Mouse (Mus musculus): ENCODE results near the gene Cavin3. TPM values are rescaled to one million over a fixed set of nuclear protein-coding genes. Genes with fewer than 3 reads are reported as not detected.

Cavin3 gene
- polyA plus RNA-seq, 1 experiment from 2014 or later = 19.7 TPM

GRCm38 (mm10) chr7:105507257-105507656 is 25.2 kb upstream of the Cavin3 start:
- H3K4me1 ChIP-seq = no peaks in the 10 kb centered on the region
- H3K27ac ChIP-seq = no peak overlapping the region
- WGBS = 79% methylated on average over 4 of the region's 4 CpGs
- no peak for ATAC-seq
- H3K9ac ChIP-seq = no peak overlapping the region
- no peaks in the 10 kb centered on the region for H3K27me3 ChIP-seq
- H3K4me3 ChIP-seq = no peak overlapping the region
- no peaks in the 10 kb centered on the region for H3K9me3 ChIP-seq (replicated peaks)
- H3K4me2 ChIP-seq = no peak overlapping the region
- H3K36me3 ChIP-seq (ENCODE audit: poor library complexity, severe bottlenecking) = no peaks in the 10 kb centered on the region

- H3K9ac ChIP-seq = no peak overlapping the region
- H3K9me3 ChIP-seq (replicated peaks) = no peaks in the 10 kb centered on the region
- H3K27ac ChIP-seq = no peak overlapping the region
- H3K4me1 ChIP-seq = no peaks in the 10 kb centered on the region
- H3K36me3 ChIP-seq (ENCODE audit: poor library complexity, severe bottlenecking) = no peaks in the 10 kb centered on the region
- no peaks in the 10 kb centered on the region for H3K27me3 ChIP-seq
- ATAC-seq = no peak
- H3K4me2 ChIP-seq = no peak overlapping the region
- H3K4me3 ChIP-seq = no peak overlapping the region
- WGBS = 94% methylated on average over 4 of the region's 4 CpGs
These were observed 19.9 kb upstream of the Cavin3 start for GRCm38 (mm10) chr7:105501984-105502383.

GRCm38 (mm10) chr7:105499676-105500075 is 17.6 kb upstream of the Cavin3 start:
- Histone ChIP-seq H3K4me1 (no peaks in the 10 kb centered on the region), H3K27ac (no peak overlapping the region), H3K9ac (no peak overlapping the region), H3K4me2 (no peak overlapping the region), H3K9me3 (replicated peaks) (no peaks in the 10 kb centered on the region), H3K36me3 (ENCODE audit: poor library complexity, severe bottlenecking) (no peaks in the 10 kb centered on the region), H3K4me3 (no peak overlapping the region), H3K27me3 (no peaks in the 10 kb centered on the region)
- WGBS = 94% methylated on average over 1 of the region's 1 CpGs
- no peak for ATAC-seq

- Histone ChIP-seq H3K9me3 (replicated peaks) (no peaks in the 10 kb centered on the region), H3K9ac (no peak overlapping the region), H3K27ac (no peak overlapping the region), H3K4me1 (no peaks in the 10 kb centered on the region), H3K4me2 (no peak overlapping the region), H3K36me3 (ENCODE audit: poor library complexity, severe bottlenecking) (no peaks in the 10 kb centered on the region), H3K4me3 (no peak overlapping the region), H3K27me3 (no peaks in the 10 kb centered on the region)
- 73% methylated on average over 10 of the region's 10 CpGs for WGBS
- no peak for ATAC-seq
These were observed 16.9 kb upstream of the Cavin3 start for GRCm38 (mm10) chr7:105498854-105499492.

GRCm38 (mm10) chr7:105497881-105498280 is 15.8 kb upstream of the Cavin3 start:
- ATAC-seq = no peak
- no peaks in the 10 kb centered on the region for H3K36me3 ChIP-seq (ENCODE audit: poor library complexity, severe bottlenecking)

GRCm38 (mm10) chr7:105487104-105487876 is 5.2 kb upstream of the Cavin3 start:
- Histone ChIP-seq H3K9ac (no peak overlapping the region), H3K4me1 (0 out of 2 replicates have a peak, but pooled peaks cover 3% of the 10 kb centered on the region), H3K36me3 (ENCODE audit: poor library complexity, severe bottlenecking) (no peaks in the 10 kb centered on the region), H3K4me2 (no peak overlapping the region), H3K4me3 (no peak overlapping the region), H3K27me3 (no peaks in the 10 kb centered on the region), H3K9me3 (replicated peaks) (no peaks in the 10 kb centered on the region), H3K27ac (no peak overlapping the region)
- ATAC-seq = no peak
- 85% methylated on average over 6 of the region's 6 CpGs for WGBS

More at GRCm38 (mm10) chr7:105497881-105498280, 15.8 kb upstream of the Cavin3 start:
- no peak overlapping the region for H3K4me3 ChIP-seq
- no peaks in the 10 kb centered on the region for H3K4me1 ChIP-seq
- no peak overlapping the region for H3K4me2 ChIP-seq
- 94% methylated on average over 3 of the region's 3 CpGs for WGBS
- no peak overlapping the region for H3K27ac ChIP-seq
- H3K9ac ChIP-seq = no peak overlapping the region
- H3K9me3 ChIP-seq (replicated peaks) = no peaks in the 10 kb centered on the region
- H3K27me3 ChIP-seq = no peaks in the 10 kb centered on the region

GRCm38 (mm10) chr7:105485029-105485428 is 2.9 kb upstream of the Cavin3 start:
- ATAC-seq = no peak

GRCm38 (mm10) chr7:105482426-105482825 is 326 bp upstream of the Cavin3 start:
- ATAC-seq = peak; percentile 41
- Histone ChIP-seq H3K4me2 (peak overlapping the region; percentile 68), H3K27ac (no peak overlapping the region), H3K36me3 (ENCODE audit: poor library complexity, severe bottlenecking) (no peaks in the 10 kb centered on the region), H3K4me3 (peak overlapping the region; percentile 45), H3K27me3 (peaks cover 6% of the 10 kb centered on the region), H3K9ac (peak overlapping the region; percentile 69; the same call in 1 of the 2 replicates), H3K9me3 (replicated peaks) (no peaks in the 10 kb centered on the region), H3K4me1 (peaks cover 30% of the 10 kb centered on the region)
- WGBS = 48% methylated on average over 8 of the region's 8 CpGs

More at GRCm38 (mm10) chr7:105485029-105485428, 2.9 kb upstream of the Cavin3 start:
- 78% methylated on average over 5 of the region's 5 CpGs for WGBS
- H3K36me3 ChIP-seq (ENCODE audit: poor library complexity, severe bottlenecking) = no peaks in the 10 kb centered on the region
- no peak overlapping the region for H3K4me2 ChIP-seq
- H3K27ac ChIP-seq = no peak overlapping the region
- H3K9ac ChIP-seq = no peak overlapping the region
- H3K9me3 ChIP-seq (replicated peaks) = no peaks in the 10 kb centered on the region
- H3K4me3 ChIP-seq = no peak overlapping the region
- peaks cover 3% of the 10 kb centered on the region; the same call in 1 of the 2 replicates for H3K27me3 ChIP-seq
- H3K4me1 ChIP-seq = peaks cover 26% of the 10 kb centered on the region

GRCm38 (mm10) chr7:105480561-105481504 is 1.3 kb downstream of the Cavin3 start:
- no peak for ATAC-seq
- Histone ChIP-seq H3K9me3 (replicated peaks) (no peaks in the 10 kb centered on the region), H3K4me3 (peak overlapping the region; percentile 45), H3K27ac (no peak overlapping the region; the same call in 1 of the 2 replicates), H3K9ac (peak overlapping the region; percentile 69; the same call in 1 of the 2 replicates), H3K4me2 (peak overlapping the region; percentile 68), H3K36me3 (ENCODE audit: poor library complexity, severe bottlenecking) (no peaks in the 10 kb centered on the region), H3K4me1 (peaks cover 30% of the 10 kb centered on the region), H3K27me3 (peaks cover 6% of the 10 kb centered on the region)
- 67% methylated on average over 23 of the region's 23 CpGs for WGBS

GRCm38 (mm10) chr7:105480081-105480480 is 2.0 kb downstream of the Cavin3 start:
- 45% methylated on average over 5 of the region's 5 CpGs for WGBS
- no peak for ATAC-seq
- peaks cover 30% of the 10 kb centered on the region for H3K4me1 ChIP-seq

GRCm38 (mm10) chr7:105479232-105479631 is 2.9 kb downstream of the Cavin3 start:
- no peak for ATAC-seq
- peaks cover 6% of the 10 kb centered on the region for H3K27me3 ChIP-seq

More at GRCm38 (mm10) chr7:105480081-105480480, 2.0 kb downstream of the Cavin3 start:
- H3K4me3 ChIP-seq = no peak overlapping the region
- no peak overlapping the region for H3K9ac ChIP-seq
- no peaks in the 10 kb centered on the region for H3K36me3 ChIP-seq (ENCODE audit: poor library complexity, severe bottlenecking)
- H3K27me3 ChIP-seq = peaks cover 6% of the 10 kb centered on the region
- peak overlapping the region; percentile 68; the same call in 1 of the 2 replicates for H3K4me2 ChIP-seq
- no peak overlapping the region for H3K27ac ChIP-seq
- H3K9me3 ChIP-seq (replicated peaks) = no peaks in the 10 kb centered on the region

More at GRCm38 (mm10) chr7:105479232-105479631, 2.9 kb downstream of the Cavin3 start:
- Histone ChIP-seq H3K9ac (no peak overlapping the region), H3K4me3 (no peak overlapping the region), H3K27ac (no peak overlapping the region), H3K4me2 (no peak overlapping the region), H3K4me1 (peaks cover 30% of the 10 kb centered on the region), H3K9me3 (replicated peaks) (no peaks in the 10 kb centered on the region), H3K36me3 (ENCODE audit: poor library complexity, severe bottlenecking) (no peaks in the 10 kb centered on the region)
- 90% methylated on average over 6 of the region's 6 CpGs for WGBS

Measured in forebrain, embryonic 13.5 days (tissue).